ENCODE assay signal across 17 mouse cellular contexts in genomic region chr2:73058344-73058743, GRCm38 (mm10).
"Had no signal": no experiment of that assay in that cellular context is flagged by ENCODE, and none has a peak within 500 bp of the region (broad histone marks: within the 10 kb centered on the region; RNA-seq: fewer than 3 reads in every experiment).

No protein-coding gene starts in this region.

- DNase-seq: kidney, adult 2 months; kidney, postnatal 36 days; lung, embryonic 14.5 days; lung, postnatal 10 days; lung, postnatal 4 days; midbrain, embryonic 14.5 days; right cerebral cortex, adult 18-20 months; right cerebral cortex, postnatal 25 days; thymus, adult 2 months; thymus, postnatal 25 days had no signal

- H3K27me3 ChIP-seq: kidney, embryonic 15.5 days; limb, embryonic 12.5 days; neural tube, embryonic 15.5 days had no signal

- H3K27ac ChIP-seq: kidney, embryonic 15.5 days; layer of hippocampus, adult 2 months; limb, embryonic 12.5 days; midbrain, embryonic 10.5 days; neural tube, embryonic 15.5 days had no signal

- H3K9me3 ChIP-seq: kidney, embryonic 15.5 days; midbrain, embryonic 10.5 days; neural tube, embryonic 15.5 days had no signal

- H3K4me1 ChIP-seq: neural tube, embryonic 15.5 days had no signal

- H3K9ac ChIP-seq: kidney, embryonic 15.5 days; limb, embryonic 12.5 days; lung, embryonic 14.5 days; neural tube, embryonic 15.5 days had no signal

- ATAC-seq: inflammation-experienced regulatory T-cells, adult 6 months had no signal

- H3K4me2 ChIP-seq: kidney, embryonic 15.5 days; limb, embryonic 12.5 days; lung, embryonic 14.5 days; neural tube, embryonic 15.5 days had no signal

- H3K4me3 ChIP-seq: kidney, embryonic 15.5 days; layer of hippocampus, adult 2 months; limb, embryonic 12.5 days; midbrain, embryonic 10.5 days; myocyte; neural tube, embryonic 15.5 days had no signal

- H3K36me3 ChIP-seq: kidney, embryonic 15.5 days; limb, embryonic 12.5 days; midbrain, embryonic 10.5 days; neural tube, embryonic 15.5 days had no signal
